Mouse (Mus musculus): ENCODE measurements at regions not wholly inside any gene's neighbourhood (a gene's known extent, or its start where the extent isn't known, plus 50 kb on each side); places are given as distances from the start of the nearest gene placed in this dataset.

DNA sequence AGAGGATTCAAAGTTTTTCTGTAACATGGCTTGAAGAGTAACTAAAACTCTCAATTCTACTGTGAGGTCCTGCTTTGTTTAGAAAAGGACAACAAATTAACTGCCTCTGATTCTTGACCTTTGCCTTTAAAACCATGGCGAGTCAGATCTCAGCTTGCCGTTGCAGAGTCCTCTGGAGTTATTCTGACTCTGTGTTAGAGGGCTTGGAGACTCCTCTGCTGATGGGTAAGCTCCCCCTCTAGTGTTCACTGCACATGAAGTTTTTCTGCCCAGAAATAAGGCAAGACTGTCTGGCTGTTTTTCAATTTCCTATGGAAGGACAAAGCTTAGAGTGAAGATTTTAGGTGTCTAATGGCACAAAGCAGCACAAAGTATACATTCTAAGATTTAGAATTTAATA lies 1085.9 kb upstream of the Nr2f1 start:
- no peak for TF ChIP-seq CTCF (conservative IDR thresholded peaks at IDR 0.05; ENCODE audit: low read length)
- no peak for TF ChIP-seq POU5F1 (IDR thresholded peaks at IDR 0.05; ENCODE audit: borderline replicate concordance, low read length)
- TF ChIP-seq NANOG (IDR thresholded peaks at IDR 0.05; ENCODE audit: borderline replicate concordance, low read length): no peak

Data from E14TG2a.4 (cell line).